ENCODE assay signal across 20 mouse cellular contexts in genomic region chr4:56756966-56757600, GRCm38 (mm10). TPM values are rescaled to one million over a fixed set of nuclear protein-coding genes. Genes with fewer than 3 reads are reported as not detected.
DNase-seq lines count a peak whose midpoint lies in the region; ATAC-seq and TF ChIP-seq lines count a peak whose summit lies in the region.
"Had no signal": no experiment of that assay in that cellular context is flagged by ENCODE, and none has a peak within 500 bp of the region (broad histone marks: within the 10 kb centered on the region; RNA-seq: fewer than 3 reads in every experiment).

No protein-coding gene starts in this region.

- in situ Hi-C loops in CH12.LX (cut with MboI; ENCODE audit: low pct_ligation_motif_present, low pct_unique_long_range_greater_than_20kb, low sequenced_read_pairs): no loop called here

- H3K4me1 ChIP-seq in CH12.LX (ENCODE audit: control insufficient read depth in 1 of 2, insufficient read depth in 2 of 2): peaks cover 3 to 20% of the 10 kb centered on the region in 2 experiments; a peak in 3 of 4 replicates
- no peaks in the 10 kb centered on the region for H3K4me1 ChIP-seq in liver, embryonic 15.5 days (replicated peaks)
- H3K4me1 ChIP-seq in hindbrain, postnatal 0 days (ENCODE audit: insufficient read depth, low read length): no peaks in the 10 kb centered on the region
- H3K4me1 ChIP-seq in kidney, embryonic 15.5 days: no peaks in the 10 kb centered on the region
- H3K4me1 ChIP-seq: limb, embryonic 15.5 days; midbrain, embryonic 12.5 days had no signal

- no peak for TF ChIP-seq RAD21 in CH12.LX (IDR thresholded peaks at IDR 0.05; ENCODE audit: low read depth, low read length)

- ATAC-seq in liver, embryonic 15.5 days (ENCODE audit: insufficient read depth): peak; percentile 71
- ATAC-seq in hindbrain, postnatal 0 days: no peak
- no peak for ATAC-seq in kidney, embryonic 15.5 days (replicated peaks; ENCODE audit: low FRiP score)
- ATAC-seq: Patski had no signal

- no peak overlapping the region for H3K4me2 ChIP-seq in CH12.LX (ENCODE audit: insufficient read depth, low read depth, poor library complexity, severe bottlenecking)
- H3K4me2 ChIP-seq in liver, embryonic 15.5 days: no peak overlapping the region
- no peak overlapping the region for H3K4me2 ChIP-seq in hindbrain, postnatal 0 days (ENCODE audit: low read depth, low read length)
- no peak overlapping the region for H3K4me2 ChIP-seq in kidney, embryonic 15.5 days
- H3K4me2 ChIP-seq: limb, embryonic 15.5 days; midbrain, embryonic 12.5 days had no signal

- H3K36me3 ChIP-seq in CH12.LX (replicated peaks in 1 of 2; ENCODE audit: control insufficient read depth in 1 of 2, insufficient read depth in 1 of 2, low read length in 1 of 2): peaks cover 60 to 93% of the 10 kb centered on the region in 2 experiments
- peaks cover 80% of the 10 kb centered on the region for H3K36me3 ChIP-seq in liver, embryonic 15.5 days (replicated peaks)
- H3K36me3 ChIP-seq in hindbrain, postnatal 0 days (ENCODE audit: insufficient read depth, low read length): peaks cover 68% of the 10 kb centered on the region
- H3K36me3 ChIP-seq in kidney, embryonic 15.5 days: peaks cover 96% of the 10 kb centered on the region

- H3K79me2 ChIP-seq in CH12.LX (replicated peaks; ENCODE audit: control insufficient read depth, extremely low read depth, insufficient read depth, poor library complexity, severe bottlenecking): no peaks in the 10 kb centered on the region

- dilution Hi-C loops in CH12.LX (cut with MboI; ENCODE audit: extremely low pct_ligation_motif_present, extremely low pct_unique_long_range_greater_than_20kb, low sequenced_read_pairs): no loop called here

- H3K9ac ChIP-seq in CH12.LX (ENCODE audit: insufficient read depth, low read depth): no peak overlapping the region
- no peak overlapping the region for H3K9ac ChIP-seq in liver, embryonic 15.5 days
- H3K9ac ChIP-seq in hindbrain, postnatal 0 days (replicated peaks; ENCODE audit: low read length): no peak overlapping the region
- no peak overlapping the region for H3K9ac ChIP-seq in kidney, embryonic 15.5 days
- H3K9ac ChIP-seq: limb, embryonic 15.5 days; midbrain, embryonic 12.5 days had no signal

- WGBS in liver, embryonic 15.5 days (ENCODE audit: insufficient replicate concordance): 73% methylated on average over 10 of the region's 10 CpGs
- WGBS in hindbrain, postnatal 0 days: 92% methylated on average over 10 of the region's 10 CpGs
- 92% methylated on average over 10 of the region's 10 CpGs for WGBS in kidney, embryonic 15.5 days

- no peak for TF ChIP-seq CTCF in CH12.LX (conservative IDR thresholded peaks at IDR 0.05 in 1 of 2, IDR thresholded peaks at IDR 0.05 in 1 of 2; ENCODE audit: low read depth in 2 of 2, low read length in 2 of 2)
- no peak for TF ChIP-seq CTCF in hindbrain, postnatal 0 days (IDR thresholded peaks at IDR 0.05; ENCODE audit: low read depth)

- H3K4me3 ChIP-seq in CH12.LX (replicated peaks in 1 of 3; ENCODE audit: low read depth in 2 of 3, low read length in 2 of 3, poor library complexity in 1 of 3): no peak overlapping the region
- H3K4me3 ChIP-seq in liver, embryonic 15.5 days (replicated peaks): no peak overlapping the region
- no peak overlapping the region for H3K4me3 ChIP-seq in hindbrain, postnatal 0 days (ENCODE audit: low read length)
- H3K4me3 ChIP-seq in kidney, embryonic 15.5 days (replicated peaks): no peak overlapping the region
- H3K4me3 ChIP-seq: limb, embryonic 15.5 days; midbrain, embryonic 12.5 days had no signal

- no peak for TF ChIP-seq EP300 in CH12.LX (IDR thresholded peaks at IDR 0.05; ENCODE audit: low read length)

- no peak for DNase-seq in CH12.LX (ENCODE audit: extremely low read depth)
- peak; percentile 10 for DNase-seq in brain, adult 2 months (ENCODE audit: low read depth, low spot score)
- DNase-seq in lung, postnatal 4 days: peak; percentile 73 to 74
- DNase-seq in hindbrain, postnatal 0 days (ENCODE audit: low spot score): no peak
- no peak for DNase-seq in left cerebral cortex, adult 11 months (ENCODE audit: low spot score)
- DNase-seq: cerebellum, postnatal 25 days; right cerebral cortex, postnatal 25 days; thymus, adult 2 months had no signal

- H3K27me3 ChIP-seq in CH12.LX (replicated peaks): no peaks in the 10 kb centered on the region
- no peaks in the 10 kb centered on the region for H3K27me3 ChIP-seq in liver, embryonic 15.5 days
- H3K27me3 ChIP-seq in hindbrain, postnatal 0 days (ENCODE audit: insufficient read depth, low read length): no peaks in the 10 kb centered on the region
- no peaks in the 10 kb centered on the region for H3K27me3 ChIP-seq in kidney, embryonic 15.5 days
- H3K27me3 ChIP-seq: limb, embryonic 15.5 days; midbrain, embryonic 12.5 days; Patski had no signal

- TF ChIP-seq POLR2A in CH12.LX (IDR thresholded peaks at IDR 0.05; ENCODE audit: low read depth, low read length): no peak

- H3K27ac ChIP-seq in CH12.LX (ENCODE audit: insufficient read depth, low read depth): peak overlapping the region; percentile 37
- 0 out of 2 replicates have a peak overlapping the region, but pooled peaks have one; percentile 9 for H3K27ac ChIP-seq in liver, embryonic 15.5 days (replicated peaks)
- H3K27ac ChIP-seq in hindbrain, postnatal 0 days: no peak overlapping the region
- no peak overlapping the region for H3K27ac ChIP-seq in kidney, embryonic 15.5 days
- H3K27ac ChIP-seq: kidney, postnatal 0 days; limb, embryonic 15.5 days; midbrain, embryonic 12.5 days had no signal

- no peaks in the 10 kb centered on the region for H3K9me3 ChIP-seq in CH12.LX (replicated peaks; ENCODE audit: low read length)
- no peaks in the 10 kb centered on the region for H3K9me3 ChIP-seq in liver, embryonic 15.5 days (replicated peaks)
- H3K9me3 ChIP-seq in hindbrain, postnatal 0 days (ENCODE audit: low read length): no peaks in the 10 kb centered on the region
- H3K9me3 ChIP-seq in kidney, embryonic 15.5 days (replicated peaks): no peaks in the 10 kb centered on the region
- H3K9me3 ChIP-seq: limb, embryonic 15.5 days; midbrain, embryonic 12.5 days had no signal

TF ChIP-seq in CH12.LX, 34 proteins besides CTCF, POLR2A, EP300 and RAD21:
- TF ChIP-seq JUN (IDR thresholded peaks at IDR 0.05; ENCODE audit: insufficient read depth, low read depth, low read length) (no peak), UBTF (IDR thresholded peaks at IDR 0.05; ENCODE audit: low read depth, low read length) (no peak), MYC (IDR thresholded peaks at IDR 0.05; ENCODE audit: low read depth, low read length) (no peak), HCFC1 (IDR thresholded peaks at IDR 0.05; ENCODE audit: low read depth, low read length) (no peak), MAZ (IDR thresholded peaks at IDR 0.05; ENCODE audit: low read depth, low read length) (no peak), ETS1 (conservative IDR thresholded peaks at IDR 0.05; ENCODE audit: low read depth, low read length) (no peak)

RNA-seq across cellular contexts. Expression of gene Actl7a, which starts 13.9 kb away (rescaled TPM):
- total RNA-seq in CH12.LX (2012; rRNA removed) (0.08 and 0.13 TPM in 2 replicates), CH12.LX (2014; rRNA removed) (not detected in 2 replicates)
- not detected in 2 replicates for polyA plus RNA-seq in CH12.LX (2012; ENCODE audit: insufficient read length, low read depth)
- polyA plus RNA-seq in liver, embryonic 15.5 days (2015; fragmentation: Nextera tagmentation; extraction: Ambion mirVana): not detected in 2 replicates
- total RNA-seq in hindbrain, postnatal 0 days (2014; rRNA removed): not detected in 2 replicates
- polyA plus RNA-seq in hindbrain, postnatal 0 days (2015; fragmentation: Nextera tagmentation; extraction: Ambion mirVana): not detected in 2 replicates
- polyA plus RNA-seq in kidney, embryonic 15.5 days (2015; fragmentation: Nextera tagmentation; extraction: Ambion mirVana): 0.10 TPM in 1 of 2 replicates, not detected in the other
- total RNA-seq: adrenal gland, adult 18-20 months; heart, adult 18-20 months; left cerebral cortex, adult 8-10 months had no signal
- polyA plus RNA-seq: embryonic facial prominence, embryonic 11.5 days; frontal cortex, adult 2 months; heart, postnatal 0 days; kidney, postnatal 0 days; limb, embryonic 15.5 days; midbrain, embryonic 12.5 days; Patski had no signal

RNA-seq across cellular contexts. Expression of gene Actl7b, which starts 15.8 kb away (rescaled TPM):
- 0.08 and 0.13 TPM in 2 replicates for total RNA-seq in CH12.LX (2012; rRNA removed)
- 0.16 TPM in 1 of 2 replicates, not detected in the other for total RNA-seq in CH12.LX (2014; rRNA removed)
- 0.21 and 0.23 TPM in 2 replicates for polyA plus RNA-seq in CH12.LX (2012; ENCODE audit: insufficient read length, low read depth)
- not detected in 2 replicates for polyA plus RNA-seq in liver, embryonic 15.5 days (2015; fragmentation: Nextera tagmentation; extraction: Ambion mirVana)
- 0.16 and 0.54 TPM in 2 replicates for total RNA-seq in hindbrain, postnatal 0 days (2014; rRNA removed)
- not detected in 2 replicates for polyA plus RNA-seq in hindbrain, postnatal 0 days (2015; fragmentation: Nextera tagmentation; extraction: Ambion mirVana)
- not detected in 2 replicates for polyA plus RNA-seq in kidney, embryonic 15.5 days (2015; fragmentation: Nextera tagmentation; extraction: Ambion mirVana)
- total RNA-seq: heart, adult 18-20 months had no signal
- polyA plus RNA-seq: embryonic facial prominence, embryonic 11.5 days; heart, postnatal 0 days; kidney, postnatal 0 days; limb, embryonic 15.5 days; midbrain, embryonic 12.5 days; Patski had no signal

RNA-seq across cellular contexts. Expression of gene Gm26657, which starts 17.2 kb away (rescaled TPM):
- 0.08 TPM in 1 of 2 replicates, not detected in the other for total RNA-seq in CH12.LX (2012; rRNA removed)
- not detected in 2 replicates for total RNA-seq in CH12.LX (2014; rRNA removed)
- not detected in 2 replicates for polyA plus RNA-seq in CH12.LX (2012; ENCODE audit: insufficient read length, low read depth)
- polyA plus RNA-seq in liver, embryonic 15.5 days (2015; fragmentation: Nextera tagmentation; extraction: Ambion mirVana): not detected in 2 replicates
- total RNA-seq in hindbrain, postnatal 0 days (2014; rRNA removed): not detected in 2 replicates
- not detected in 2 replicates for polyA plus RNA-seq in hindbrain, postnatal 0 days (2015; fragmentation: Nextera tagmentation; extraction: Ambion mirVana)
- polyA plus RNA-seq in kidney, embryonic 15.5 days (2015; fragmentation: Nextera tagmentation; extraction: Ambion mirVana): not detected in 2 replicates
- total RNA-seq: adrenal gland, adult 18-20 months; heart, adult 18-20 months; left cerebral cortex, adult 8-10 months had no signal
- polyA plus RNA-seq: embryonic facial prominence, embryonic 11.5 days; frontal cortex, adult 2 months; heart, postnatal 0 days; kidney, postnatal 0 days; limb, embryonic 15.5 days; midbrain, embryonic 12.5 days; thymus, adult 2 months had no signal

RNA-seq across cellular contexts. Expression of gene Elp1, which starts 45.0 kb away (rescaled TPM):
- total RNA-seq in CH12.LX (2012; rRNA removed) (58.1 and 68.0 TPM in 2 replicates), CH12.LX (2014; rRNA removed) (88.4 and 98.2 TPM in 2 replicates)
- polyA plus RNA-seq in CH12.LX (2012; ENCODE audit: insufficient read length, low read depth): 54.3 and 58.2 TPM in 2 replicates
- 11.6 TPM in 2 replicates for polyA plus RNA-seq in liver, embryonic 15.5 days (2015; fragmentation: Nextera tagmentation; extraction: Ambion mirVana)
- total RNA-seq in hindbrain, postnatal 0 days (2014; rRNA removed): 94.6 and 95.6 TPM in 2 replicates
- polyA plus RNA-seq in hindbrain, postnatal 0 days (2015; fragmentation: Nextera tagmentation; extraction: Ambion mirVana): 41.6 and 44.2 TPM in 2 replicates
- 44.1 and 44.8 TPM in 2 replicates for polyA plus RNA-seq in kidney, embryonic 15.5 days (2015; fragmentation: Nextera tagmentation; extraction: Ambion mirVana)

RNA-seq across cellular contexts. Expression of gene Fam206a, which starts 45.1 kb away (rescaled TPM):
- total RNA-seq in CH12.LX (2012; rRNA removed): 8.2 and 11.1 TPM in 2 replicates
- total RNA-seq in CH12.LX (2014; rRNA removed): 6.0 and 7.9 TPM in 2 replicates
- 26.1 and 29.4 TPM in 2 replicates for polyA plus RNA-seq in CH12.LX (2012; ENCODE audit: insufficient read length, low read depth)
- 4.1 and 4.8 TPM in 2 replicates for polyA plus RNA-seq in liver, embryonic 15.5 days (2015; fragmentation: Nextera tagmentation; extraction: Ambion mirVana)
- 9.1 and 9.6 TPM in 2 replicates for total RNA-seq in hindbrain, postnatal 0 days (2014; rRNA removed)
- 9.4 and 9.7 TPM in 2 replicates for polyA plus RNA-seq in hindbrain, postnatal 0 days (2015; fragmentation: Nextera tagmentation; extraction: Ambion mirVana)
- polyA plus RNA-seq in kidney, embryonic 15.5 days (2015; fragmentation: Nextera tagmentation; extraction: Ambion mirVana): 19.8 and 20.4 TPM in 2 replicates

Comparison
In these comparisons a context has a peak if more than half of its experiments do, and no peak if none do; other contexts are left out.
1. DNase-seq: peak in brain, adult 2 months (single experiment) and lung, postnatal 4 days (2 of 2); none in CH12.LX (single experiment), hindbrain, postnatal 0 days (single experiment) and left cerebral cortex, adult 11 months (single experiment).
2. H3K27ac ChIP-seq: peak in CH12.LX (single experiment) and liver, embryonic 15.5 days (single experiment); none in hindbrain, postnatal 0 days (single experiment) and kidney, embryonic 15.5 days (single experiment).